Mouse (Mus musculus) ES-E14 (cell line): ENCODE measurements around the gene Sh3glb1.
"Not testable (repeated sequence)": the region's sequence is repeated elsewhere in the genome, so short reads cannot be mapped to it uniquely, and the experiment has no call there.

Experiments used
- CHD2 ChIP-seq: IDR thresholded peaks from 2 replicates; pipeline ENCODE4 v1.6.1; 2014; ENCODE audit warnings: mild to moderate bottlenecking, low read depth, low read length, inconsistent platforms
- HCFC1 ChIP-seq: IDR thresholded peaks from 2 replicates; pipeline ENCODE4 v1.6.1; 2012; ENCODE audit warnings: low read length, inconsistent platforms, borderline replicate concordance; ENCODE audit not compliant: insufficient read depth
- MAFK ChIP-seq: IDR thresholded peaks from 2 replicates; pipeline ENCODE4 v1.6.1; 2014; ENCODE audit warnings: mild to moderate bottlenecking, low read depth, low read length, inconsistent platforms; ENCODE audit not compliant: insufficient read depth
- ZC3H11A ChIP-seq: IDR thresholded peaks from 2 replicates; pipeline ENCODE4 v1.6.1; 2012; ENCODE audit warnings: low read depth, mild to moderate bottlenecking, inconsistent platforms, low read length, borderline replicate concordance
- ZNF384 ChIP-seq: IDR thresholded peaks from 2 replicates; pipeline ENCODE4 v1.6.1; 2012; ENCODE audit warnings: low read depth, low read length, inconsistent platforms

DNA sequence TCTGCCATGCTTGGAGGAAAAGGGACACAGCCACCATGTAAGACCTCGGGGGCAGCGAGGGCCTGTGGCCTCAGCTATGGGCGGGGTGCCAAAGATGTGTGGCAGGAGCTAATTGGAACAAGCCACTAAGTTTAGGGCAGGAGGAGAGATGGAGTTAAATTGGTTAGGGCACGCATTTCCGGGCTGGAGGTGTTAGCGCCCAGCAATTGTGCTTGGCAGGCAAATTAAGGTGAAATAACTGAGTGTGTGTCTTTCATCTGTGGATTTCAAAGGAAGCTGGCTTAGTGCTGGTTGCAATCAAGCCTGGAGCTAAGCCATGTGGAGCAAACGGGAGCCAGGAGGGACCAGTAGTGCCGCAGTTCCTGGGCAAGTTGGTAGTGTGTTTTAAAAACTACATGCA lies 36.0 kb upstream of the Sh3glb1 start:
- not testable (repeated sequence) for TF ChIP-seq MAFK, ZNF384, CHD2, ZC3H11A, HCFC1
